Mouse (Mus musculus): ENCODE data around the gene Ints6l. TPM values are rescaled to one million over a fixed set of nuclear protein-coding genes. Genes with fewer than 3 reads are reported as not detected.

Gene Ints6l
- polyA plus RNA-seq (2012; rRNA removed): 84.7 and 94.5 TPM in 2 replicates

DNA sequence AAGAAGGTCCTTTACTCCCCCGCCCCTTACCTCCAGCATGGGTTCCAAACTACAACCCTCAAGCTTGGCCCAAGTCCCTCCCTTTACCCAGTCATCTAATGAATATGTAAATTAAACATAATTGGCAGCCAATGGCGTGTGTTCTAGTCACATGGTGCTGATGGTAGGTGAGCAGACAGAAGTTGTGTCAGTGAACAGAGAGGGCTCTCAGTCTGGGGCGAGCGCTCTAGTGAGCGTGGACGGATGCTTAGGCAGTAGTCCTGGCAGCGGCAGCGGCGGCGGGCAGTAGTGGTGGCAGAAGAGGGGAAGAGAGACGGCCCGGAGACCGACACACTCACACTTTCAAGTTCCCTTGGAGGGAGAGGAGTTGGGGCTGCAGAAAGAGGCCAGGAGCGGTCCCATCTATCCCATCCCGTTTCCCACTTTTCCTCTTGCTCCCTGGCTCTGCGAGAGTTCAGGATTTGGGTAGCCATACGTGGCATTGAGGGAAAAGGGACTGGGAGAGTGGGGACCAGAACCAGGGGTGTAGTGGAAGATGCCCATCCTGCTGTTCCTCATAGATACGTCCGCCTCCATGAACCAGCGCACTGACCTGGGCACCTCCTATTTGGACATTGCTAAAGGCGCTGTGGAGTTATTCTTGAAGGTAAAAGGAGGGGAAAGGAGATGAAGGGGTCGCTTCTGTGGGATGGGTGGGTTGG is at the start of gene Ints6l:
Gene Ints6l (plus strand): TSS at position 187 of the 701 bp plus-strand sequence.

DNA sequence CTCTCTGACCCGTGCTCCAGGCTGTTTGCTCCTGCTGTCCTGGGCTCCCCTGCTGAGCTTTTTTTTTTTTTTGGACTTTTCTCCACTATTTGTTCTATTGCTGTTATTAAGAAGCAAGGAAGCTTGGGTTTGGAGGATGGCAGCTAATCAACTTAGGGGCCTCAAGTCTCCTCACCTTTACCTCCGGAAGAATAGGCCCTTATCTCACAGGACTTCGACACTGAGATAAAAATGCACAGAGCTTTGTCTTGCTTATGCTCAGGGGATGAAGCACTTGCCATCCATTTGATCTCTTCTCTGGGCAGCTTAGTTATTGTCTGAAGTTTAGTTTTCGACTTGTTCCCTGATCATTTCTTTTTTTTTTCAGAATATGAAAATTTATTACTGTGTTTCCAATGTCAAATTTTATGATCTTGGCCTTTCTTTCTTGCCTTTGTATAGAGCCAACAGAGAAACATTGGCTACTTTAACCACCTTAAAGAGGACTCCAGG is 7.1 kb upstream of the Ints6l start, which contains the start of gene Gm2174:
Gene Gm2174 (plus strand): TSS at position 442 of the 492 bp plus-strand sequence.

DNA sequence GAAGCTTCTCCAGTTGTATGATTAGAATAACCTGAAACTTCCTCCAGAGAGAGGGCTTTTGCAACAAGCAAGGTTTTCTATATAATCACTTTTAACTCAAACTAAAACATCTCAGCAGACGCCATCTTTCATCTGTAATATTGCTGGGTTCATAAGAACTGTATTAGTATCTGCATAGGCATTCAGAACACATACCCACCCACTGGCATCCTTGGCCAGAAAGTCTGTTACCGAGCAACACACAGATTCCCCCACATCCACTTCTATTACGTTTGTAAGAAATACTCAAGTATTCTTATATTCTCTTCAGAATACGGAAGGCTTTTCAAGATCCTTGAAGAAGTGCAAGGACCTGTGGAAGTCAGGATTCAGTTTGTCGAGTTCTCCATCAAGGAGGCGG is 69.8 kb downstream of the Ints6l start, which contains the start of gene Gm10477:
Gene Gm10477 (plus strand): TSS at position 301 of the 400 bp plus-strand sequence.

DNA sequence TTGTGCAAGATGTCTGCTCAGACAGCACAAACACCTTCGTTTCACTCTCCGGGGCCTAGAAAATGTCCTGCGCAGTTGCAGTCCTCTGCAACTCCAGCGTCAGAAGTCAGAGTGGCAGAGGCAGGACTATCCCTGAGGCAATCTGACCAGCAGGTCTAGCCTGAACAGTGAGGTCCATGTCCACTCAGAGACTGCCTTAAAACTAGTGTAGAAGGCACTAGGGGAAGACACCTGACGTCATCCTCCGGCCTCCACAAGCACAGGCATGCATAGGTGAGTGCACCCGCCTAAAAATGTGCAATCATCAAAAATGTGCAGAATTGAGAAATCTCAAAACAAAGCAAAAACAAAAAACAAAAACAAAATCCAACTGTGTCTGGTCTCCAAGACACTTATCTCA is 94.8 kb downstream of the Ints6l start, which contains the start of gene Gm648:
Gene Gm648 (minus strand): TSS at position 101 of the 400 bp plus-strand sequence.

Other genes starting within 250 kb of the Ints6l start
- gene Gm773, start 242.0 kb upstream of the Ints6l start, polyA plus RNA-seq (2012; rRNA removed): not detected in 2 replicates
- gene Zfp449, start 108.5 kb upstream of the Ints6l start, polyA plus RNA-seq (2012; rRNA removed): 0.56 and 0.57 TPM in 2 replicates
- gene Smim10l2a, start 80.3 kb upstream of the Ints6l start, polyA plus RNA-seq (2012; rRNA removed): 0.17 and 0.18 TPM in 2 replicates
- 0.21 TPM in 1 of 2 replicates, not detected in the other for gene Gm2174, start 6.9 kb upstream of the Ints6l start, polyA plus RNA-seq (2012; rRNA removed)
- not detected in 2 replicates for gene Gm10477, start 69.9 kb downstream of the Ints6l start, polyA plus RNA-seq (2012; rRNA removed)
- gene Gm648, start 94.7 kb downstream of the Ints6l start, polyA plus RNA-seq (2012; rRNA removed): 0.02 TPM in 1 of 2 replicates, not detected in the other
- gene Mmgt1, start 143.2 kb downstream of the Ints6l start, polyA plus RNA-seq (2012; rRNA removed): 4.8 and 6.0 TPM in 2 replicates
- 3.2 and 4.1 TPM in 2 replicates for gene Slc9a6, start 154.9 kb downstream of the Ints6l start, polyA plus RNA-seq (2012; rRNA removed)